Mouse (Mus musculus) limb, embryonic 15.5 days (tissue): ENCODE data around the gene Mrfap1. TPM values are rescaled to one million over a fixed set of nuclear protein-coding genes. Genes with fewer than 3 reads are reported as not detected.
"Not testable (repeated sequence)": the region's sequence is repeated elsewhere in the genome, so short reads cannot be mapped to it uniquely, and the experiment has no call there.

Source experiments
- ATAC-seq: fragments of 200-750 bp; cut with Nextera tagmentation; 2 replicates; pipeline ENCODE4 v1.8.0; 2017; ENCODE audit warnings: low read depth, moderate TSS enrichment; ENCODE audit not compliant: insufficient number of reproducible peaks, low FRiP score, low TSS enrichment
- H3K27ac ChIP-seq: fragments of 300-500 bp; sonication (generic); 2 replicates; pipeline ENCODE4 v1.5.1; 2015; ENCODE audit warnings: moderate library complexity, mild to moderate bottlenecking, inconsistent platforms
- H3K27me3 ChIP-seq: fragments of 300-500 bp; sonication (generic); 2 replicates; pipeline ENCODE4 v1.6.1; 2015; ENCODE audit warnings: inconsistent platforms
- H3K36me3 ChIP-seq: fragments of 300-500 bp; sonication (generic); 2 replicates; pipeline ENCODE4 v1.6.1; 2015; ENCODE audit warnings: inconsistent platforms
- H3K4me1 ChIP-seq: fragments of 300-500 bp; sonication (generic); 2 replicates; pipeline ENCODE4 v1.6.1; 2015; ENCODE audit warnings: inconsistent platforms
- H3K4me2 ChIP-seq: fragments of 300-500 bp; sonication (generic); 2 replicates; pipeline ENCODE4 v1.6.1; 2015; ENCODE audit warnings: mild to moderate bottlenecking, inconsistent platforms
- H3K4me3 ChIP-seq: fragments of 300-500 bp; sonication (generic); 2 replicates; pipeline ENCODE4 v1.5.1; 2015; ENCODE audit warnings: mild to moderate bottlenecking, inconsistent platforms
- H3K9ac ChIP-seq: fragments of 300-500 bp; sonication (generic); 2 replicates; pipeline ENCODE4 v1.6.1; 2015; ENCODE audit warnings: inconsistent platforms
- H3K9me3 ChIP-seq: fragments of 300-500 bp; sonication (generic); 2 replicates; pipeline ENCODE4 v1.6.1; 2016; ENCODE audit warnings: inconsistent platforms
- WGBS: fragments of 180-500 bp; shearing (Covaris S2); methylation state at CpG from one replicate; pipeline ENCODE4 v1.1.7; 2015; 5-methylcytosine and 5-hydroxymethylcytosine counted together
- polyA plus RNA-seq: library from polyadenylated mRNA; unstranded; fragments of >200 nt; fragmentation: Nextera tagmentation; extraction: Ambion mirVana; gene quantifications from 2 replicates; pipeline ENCODE4 v1.2.1, GENCODE M21; 2015

The Mrfap1 gene
- polyA plus RNA-seq, 1 experiment from 2014 or later, result 492 TPM

DNA sequence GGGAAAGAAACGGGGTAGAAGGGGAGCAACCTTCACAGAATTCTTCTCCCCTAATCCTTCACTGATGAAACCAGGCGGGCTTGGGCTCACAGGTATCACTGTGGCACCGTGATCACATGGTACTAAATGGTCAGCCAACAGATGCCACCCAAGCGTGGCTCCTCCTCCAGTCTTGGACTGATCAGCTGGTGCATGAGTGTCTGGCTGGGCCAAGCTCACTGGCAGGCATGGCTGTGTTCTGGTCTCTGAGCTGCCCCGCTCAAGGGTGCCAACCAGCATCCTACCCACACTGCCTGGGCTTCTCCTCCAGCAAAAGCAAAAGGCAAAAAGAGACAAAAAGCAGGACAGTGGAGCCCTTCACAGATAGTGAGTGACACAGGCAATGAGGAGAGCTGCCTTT is 23.2 kb upstream of the Mrfap1 start:
- 82% methylated on average over 5 of the region's 5 CpGs for WGBS
- H3K4me3 ChIP-seq, result no peak overlapping the region
- no peaks in the 10 kb centered on the region for H3K27me3 ChIP-seq
- no peaks in the 10 kb centered on the region for H3K9me3 ChIP-seq
- peaks cover 29% of the 10 kb centered on the region for H3K36me3 ChIP-seq
- ATAC-seq, result no peak
- H3K9ac ChIP-seq, result no peak overlapping the region
- no peaks in the 10 kb centered on the region for H3K4me1 ChIP-seq
- no peak overlapping the region for H3K4me2 ChIP-seq
- no peak overlapping the region for H3K27ac ChIP-seq

DNA sequence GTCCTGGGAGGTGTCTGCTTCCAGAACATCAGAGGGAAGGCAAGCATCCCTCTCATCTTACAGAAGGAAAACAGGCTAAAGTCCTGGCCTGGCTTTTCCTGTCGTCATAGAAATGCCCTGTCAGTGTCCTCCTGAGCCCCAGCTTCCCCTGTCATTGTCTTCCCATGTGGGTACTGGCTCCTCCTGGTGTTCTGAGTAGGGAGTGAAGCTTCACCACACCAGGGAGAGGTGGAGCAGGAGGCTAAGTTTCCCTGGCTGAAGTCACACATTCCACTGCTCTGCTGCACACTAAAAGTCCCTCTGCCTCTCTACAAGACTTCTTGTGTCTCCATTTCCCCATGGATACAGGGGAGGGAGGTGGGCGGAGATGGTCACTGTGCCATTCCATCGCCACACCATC is 21.2 kb upstream of the Mrfap1 start:
- no peak for ATAC-seq

DNA sequence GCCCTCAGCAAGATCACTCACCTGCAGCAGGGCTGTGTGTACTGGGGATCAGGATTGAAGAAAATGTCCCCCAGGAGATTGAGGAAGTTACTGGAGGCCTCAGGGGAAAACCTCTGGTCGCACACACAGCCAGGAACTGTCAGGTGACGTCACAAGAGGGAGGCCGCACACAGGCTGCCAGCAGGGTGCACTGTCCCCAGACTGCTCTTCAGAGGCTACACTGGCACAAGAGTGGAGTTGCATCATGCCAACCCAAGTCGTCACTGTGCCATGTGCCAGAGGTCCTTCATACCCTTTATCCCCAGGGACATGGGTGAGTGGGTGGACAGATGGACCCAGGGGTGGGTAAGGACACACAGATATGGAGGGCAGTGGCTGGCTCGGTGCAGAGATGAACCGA is 18.0 kb upstream of the Mrfap1 start:
- Histone ChIP-seq H3K9me3 (no peaks in the 10 kb centered on the region), H3K4me1 (no peaks in the 10 kb centered on the region), H3K4me2 (no peak overlapping the region), H3K27me3 (no peaks in the 10 kb centered on the region), H3K36me3 (peaks cover 4% of the 10 kb centered on the region), H3K4me3 (no peak overlapping the region), H3K9ac (no peak overlapping the region), H3K27ac (no peak overlapping the region)
- ATAC-seq, result no peak
- 75% methylated on average over 6 of the region's 6 CpGs for WGBS

More for the DNA sequence above, 21.2 kb upstream of the Mrfap1 start:
- WGBS, result 68% methylated on average over 3 of the region's 3 CpGs
- Histone ChIP-seq H3K27me3 (no peaks in the 10 kb centered on the region), H3K9ac (no peak overlapping the region), H3K4me1 (no peaks in the 10 kb centered on the region), H3K9me3 (no peaks in the 10 kb centered on the region), H3K4me3 (no peak overlapping the region), H3K36me3 (peaks cover 21% of the 10 kb centered on the region), H3K27ac (no peak overlapping the region), H3K4me2 (no peak overlapping the region)

DNA sequence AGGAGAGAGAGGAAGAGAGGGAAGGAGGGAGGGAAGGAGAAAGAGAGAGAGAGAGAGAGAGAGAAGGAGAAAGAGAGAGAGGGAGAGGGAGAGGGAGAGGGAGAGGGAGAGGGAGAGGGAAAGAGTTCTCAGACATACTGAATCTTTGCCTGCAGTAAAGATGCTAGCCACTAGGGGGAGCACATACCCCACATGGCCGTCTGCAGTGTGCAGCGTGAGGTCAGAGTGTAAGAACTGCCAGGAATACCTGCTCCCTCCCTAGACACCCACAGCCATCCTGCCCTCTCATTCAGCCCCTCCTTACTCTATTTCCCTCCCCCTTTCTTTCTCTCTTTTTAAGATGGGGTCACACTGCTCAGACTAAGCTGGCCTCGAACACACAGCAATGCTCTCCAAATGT is 14.8 kb upstream of the Mrfap1 start:
- Histone ChIP-seq H3K9ac (no peak overlapping the region), H3K4me2 (no peak overlapping the region), H3K9me3 (no peaks in the 10 kb centered on the region), H3K4me3 (no peak overlapping the region), H3K36me3 (peaks cover 4% of the 10 kb centered on the region), H3K27me3 (no peaks in the 10 kb centered on the region), H3K4me1 (no peaks in the 10 kb centered on the region), H3K27ac (no peak overlapping the region)
- WGBS, result 28% methylated on average over 3 of the region's 3 CpGs
- ATAC-seq, result no peak

DNA sequence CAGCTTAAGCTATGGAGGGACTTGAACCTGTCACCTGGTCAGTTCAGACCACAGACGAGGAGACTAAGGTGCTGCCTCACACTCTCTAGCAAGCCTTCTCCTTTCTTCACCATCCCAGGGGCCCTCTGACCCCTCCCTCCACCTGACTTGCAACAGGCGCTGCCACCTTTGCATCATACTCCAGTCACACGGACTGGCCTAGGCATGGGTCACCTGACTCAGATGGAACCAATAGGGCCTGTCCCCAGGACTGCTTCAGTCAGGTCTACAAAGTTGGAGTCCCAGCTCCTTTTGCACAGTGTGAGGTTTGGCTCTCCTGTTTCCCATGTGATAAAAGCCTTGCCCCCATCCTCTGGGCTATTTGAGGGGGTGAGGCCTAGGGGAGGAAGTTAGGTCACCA is 14.1 kb upstream of the Mrfap1 start:
- Histone ChIP-seq H3K27ac (no peak overlapping the region), H3K9ac (no peak overlapping the region)
- WGBS, result 77% methylated on average over 3 of the region's 3 CpGs

DNA sequence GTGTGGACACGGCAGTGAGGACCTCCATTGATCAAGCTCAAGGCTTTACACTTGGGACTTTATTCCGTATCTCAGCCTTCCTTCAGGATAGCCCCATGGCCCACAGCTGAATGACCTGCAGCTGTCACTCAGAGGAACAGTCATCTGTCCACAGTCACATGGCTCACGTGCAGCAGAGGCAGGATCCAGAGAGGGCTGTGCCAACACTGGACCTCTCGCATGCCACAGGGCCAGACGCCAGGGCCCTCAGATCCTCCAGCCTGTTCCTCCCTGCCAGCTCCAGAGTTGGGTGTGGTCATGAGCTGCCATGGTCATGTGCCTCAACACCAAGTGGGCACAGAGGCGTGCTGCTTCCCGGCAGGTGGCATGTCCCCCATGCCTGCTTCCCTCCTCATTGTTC is 12.6 kb upstream of the Mrfap1 start:
- ATAC-seq, result no peak
- Histone ChIP-seq H3K4me3 (no peak overlapping the region), H3K9me3 (no peaks in the 10 kb centered on the region), H3K27me3 (no peaks in the 10 kb centered on the region), H3K27ac (no peak overlapping the region), H3K4me1 (no peaks in the 10 kb centered on the region), H3K36me3 (no peaks in the 10 kb centered on the region; the same call in 1 of the 2 replicates), H3K9ac (no peak overlapping the region), H3K4me2 (no peak overlapping the region)
- 83% methylated on average over 7 of the region's 7 CpGs for WGBS

More for the DNA sequence above, 14.1 kb upstream of the Mrfap1 start:
- H3K36me3 ChIP-seq, result peaks cover 3% of the 10 kb centered on the region
- no peak overlapping the region for H3K4me3 ChIP-seq
- H3K9me3 ChIP-seq, result no peaks in the 10 kb centered on the region
- no peaks in the 10 kb centered on the region for H3K4me1 ChIP-seq
- no peaks in the 10 kb centered on the region for H3K27me3 ChIP-seq
- no peak overlapping the region for H3K4me2 ChIP-seq
- no peak for ATAC-seq

DNA sequence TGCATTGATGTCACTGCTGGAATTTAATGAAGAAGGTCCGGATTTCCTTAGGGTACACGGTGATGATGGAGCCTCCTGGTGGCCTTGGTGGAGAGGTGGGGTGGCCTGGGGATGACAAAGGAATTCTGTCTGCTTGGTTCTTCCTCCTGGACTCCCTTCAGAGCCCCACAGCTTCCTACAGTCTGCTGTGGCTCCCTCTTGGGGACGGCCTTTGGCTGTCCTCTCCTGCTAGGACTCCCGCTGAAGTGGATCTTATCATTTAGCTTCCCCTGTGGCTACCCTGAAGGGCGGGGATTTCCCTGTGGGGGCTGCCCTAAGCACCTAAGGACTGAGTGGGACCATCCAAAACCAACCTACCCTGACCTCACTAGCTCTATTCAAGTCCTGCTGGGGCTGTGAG is 10.5 kb upstream of the Mrfap1 start:
- Histone ChIP-seq H3K27me3 (no peaks in the 10 kb centered on the region), H3K9me3 (no peaks in the 10 kb centered on the region), H3K4me3 (no peak overlapping the region), H3K9ac (no peak overlapping the region), H3K27ac (no peak overlapping the region), H3K36me3 (no peaks in the 10 kb centered on the region; the same call in 1 of the 2 replicates), H3K4me2 (no peak overlapping the region), H3K4me1 (no peaks in the 10 kb centered on the region)
- WGBS, result 34% methylated on average over 5 of the region's 5 CpGs
- ATAC-seq, result no peak

DNA sequence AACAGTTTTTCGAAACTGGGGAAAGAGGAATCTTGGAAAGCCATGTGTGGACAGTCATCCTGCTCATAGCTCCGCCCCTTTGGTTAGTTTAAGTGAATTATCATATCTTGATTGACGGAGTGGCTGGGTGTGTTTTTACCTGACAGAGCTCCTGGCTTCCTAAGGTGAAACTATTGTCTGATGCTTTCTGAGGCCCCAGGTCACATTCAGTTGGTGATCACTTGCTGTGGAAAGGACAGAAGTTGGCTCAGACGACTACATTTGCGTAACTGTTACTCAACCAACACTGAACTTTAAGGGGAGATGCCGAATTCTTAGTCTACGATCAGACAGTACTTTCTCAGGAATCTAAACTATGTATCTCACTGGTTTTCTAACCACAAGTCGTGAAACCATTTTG is 719 bp upstream of the Mrfap1 start:
- Histone ChIP-seq H3K4me2 (peak overlapping the region; percentile 69), H3K36me3 (peaks cover 18% of the 10 kb centered on the region), H3K4me3 (peak overlapping the region; percentile 71), H3K27me3 (no peaks in the 10 kb centered on the region), H3K9me3 (no peaks in the 10 kb centered on the region), H3K4me1 (peaks cover 13% of the 10 kb centered on the region; the same call in 1 of the 2 replicates), H3K27ac (no peak overlapping the region), H3K9ac (0 out of 2 replicates have a peak overlapping the region, but pooled peaks have one; percentile 17)
- ATAC-seq, result no peak
- WGBS, result 52% methylated on average over 8 of the region's 8 CpGs

DNA sequence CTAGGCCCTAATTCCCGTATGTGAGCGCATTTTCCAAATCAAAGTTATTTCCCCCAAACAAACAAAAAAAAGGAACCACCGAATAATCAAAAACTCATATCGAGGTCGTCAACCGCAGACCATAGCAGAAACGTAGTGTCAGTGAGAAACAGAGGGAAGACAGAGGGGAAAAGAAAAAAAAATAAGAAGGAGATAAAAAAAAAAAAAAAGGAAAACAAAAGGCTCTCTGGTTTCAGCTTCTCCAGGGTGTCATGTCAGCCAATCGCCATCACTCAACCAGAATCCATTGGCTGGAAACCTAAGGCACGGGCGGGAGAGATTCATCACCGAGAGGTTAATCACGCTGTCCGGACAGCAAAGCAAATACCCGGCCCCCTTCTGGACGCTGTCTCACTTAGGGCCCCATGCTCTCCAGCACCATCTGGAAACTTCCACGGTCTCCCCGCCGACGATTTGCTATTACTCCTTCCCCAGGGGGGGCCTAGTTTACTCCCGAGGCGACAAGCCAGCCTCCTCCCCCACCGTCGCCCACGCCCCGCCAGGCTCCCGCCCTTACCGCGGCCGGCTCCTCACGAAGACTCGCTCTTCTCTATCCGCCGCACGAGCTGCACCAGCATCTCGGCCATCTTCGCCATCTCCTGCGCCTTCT is 801 bp downstream of the Mrfap1 start:
- Histone ChIP-seq H3K4me2 (peak overlapping the region; percentile 43), H3K4me3 (peak overlapping the region; percentile 71), H3K9ac (peak overlapping the region; percentile 77), H3K36me3 (peaks cover 20% of the 10 kb centered on the region), H3K27ac (peak overlapping the region; percentile 97), H3K4me1 (peaks cover 13% of the 10 kb centered on the region; the same call in 1 of the 2 replicates)
- ATAC-seq, result peak; percentile 45
- not testable (repeated sequence) for H3K9me3 ChIP-seq, H3K27me3 ChIP-seq
- 3% methylated on average over 35 of the region's 37 CpGs for WGBS

DNA sequence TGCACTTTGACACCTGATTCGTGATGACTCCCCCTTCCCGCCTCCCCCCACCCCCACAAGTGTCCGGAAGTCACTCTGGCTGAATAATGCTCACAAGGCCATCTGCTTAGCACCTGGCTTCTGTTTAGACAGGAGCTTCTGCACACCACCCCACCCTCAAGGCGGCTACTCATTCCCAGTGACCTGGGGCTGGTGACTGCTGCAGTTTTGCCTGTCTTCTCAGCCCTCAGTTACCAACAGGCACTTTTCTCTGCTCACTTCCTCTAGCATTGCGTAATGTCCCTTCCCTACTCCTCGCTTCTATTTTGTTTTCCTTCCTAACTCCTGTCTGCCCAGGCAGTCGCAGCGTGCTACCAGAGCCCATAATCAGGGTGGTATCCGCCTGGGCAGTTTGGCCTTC is 4.7 kb downstream of the Mrfap1 start:
- Histone ChIP-seq H3K9me3 (no peaks in the 10 kb centered on the region), H3K9ac (no peak overlapping the region), H3K4me3 (no peak overlapping the region), H3K27me3 (no peaks in the 10 kb centered on the region), H3K36me3 (peaks cover 20% of the 10 kb centered on the region), H3K27ac (no peak overlapping the region), H3K4me2 (no peak overlapping the region), H3K4me1 (peaks cover 7% of the 10 kb centered on the region; the same call in 1 of the 2 replicates)
- WGBS, result 76% methylated on average over 9 of the region's 9 CpGs
- no peak for ATAC-seq

DNA sequence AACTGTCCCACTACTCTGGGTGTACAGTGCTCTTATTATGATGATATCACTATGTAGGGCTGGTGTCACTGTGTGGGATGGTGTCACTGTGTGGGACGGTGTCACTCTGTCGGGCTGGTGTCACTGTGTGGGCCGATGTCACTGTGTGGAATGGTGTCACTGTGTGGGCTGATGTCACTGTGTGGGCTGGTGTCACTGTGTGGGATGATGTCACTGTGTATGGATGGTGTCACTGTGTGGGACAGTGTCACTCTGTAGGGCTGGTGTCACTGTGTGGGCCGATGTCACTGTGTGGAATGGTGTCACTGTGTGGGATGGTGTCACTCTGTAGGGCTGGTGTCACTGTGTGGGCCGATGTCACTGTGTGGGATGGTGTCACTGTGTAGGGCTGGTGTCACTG is 10.5 kb downstream of the Mrfap1 start:
- Histone ChIP-seq H3K36me3 (no peaks in the 10 kb centered on the region), H3K4me1 (no peaks in the 10 kb centered on the region), H3K27me3 (no peaks in the 10 kb centered on the region), H3K27ac (no peak overlapping the region), H3K4me3 (no peak overlapping the region), H3K9ac (no peak overlapping the region), H3K4me2 (no peak overlapping the region), H3K9me3 (no peaks in the 10 kb centered on the region)
- WGBS, result 94% methylated on average over 5 of the region's 5 CpGs
- ATAC-seq, result no peak

DNA sequence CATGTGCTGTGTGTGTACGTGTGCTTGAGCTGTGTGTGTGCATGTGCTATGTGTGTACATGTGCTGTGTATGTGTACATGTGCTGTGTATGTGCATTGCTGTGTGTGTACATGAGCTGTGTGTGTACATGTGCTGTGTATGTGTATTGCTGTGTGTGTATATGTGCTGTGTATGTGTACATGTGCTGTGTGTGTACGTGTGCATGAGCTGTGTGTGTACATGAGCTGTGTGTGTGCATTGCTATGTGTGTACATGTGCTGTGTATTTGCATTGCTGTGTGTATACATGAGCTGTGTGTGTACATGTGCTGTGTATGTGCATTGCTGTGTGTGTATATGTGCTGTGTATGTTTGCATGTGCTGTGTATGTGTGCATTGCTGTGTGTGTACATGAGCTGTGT is 17.1 kb downstream of the Mrfap1 start:
- Histone ChIP-seq H3K27ac (no peak overlapping the region), H3K9me3 (no peaks in the 10 kb centered on the region), H3K4me1 (no peaks in the 10 kb centered on the region), H3K27me3 (no peaks in the 10 kb centered on the region), H3K4me2 (no peak overlapping the region), H3K9ac (no peak overlapping the region), H3K4me3 (no peak overlapping the region), H3K36me3 (no peaks in the 10 kb centered on the region)
- 89% methylated on average over 2 of the region's 2 CpGs for WGBS
- ATAC-seq, result no peak

DNA sequence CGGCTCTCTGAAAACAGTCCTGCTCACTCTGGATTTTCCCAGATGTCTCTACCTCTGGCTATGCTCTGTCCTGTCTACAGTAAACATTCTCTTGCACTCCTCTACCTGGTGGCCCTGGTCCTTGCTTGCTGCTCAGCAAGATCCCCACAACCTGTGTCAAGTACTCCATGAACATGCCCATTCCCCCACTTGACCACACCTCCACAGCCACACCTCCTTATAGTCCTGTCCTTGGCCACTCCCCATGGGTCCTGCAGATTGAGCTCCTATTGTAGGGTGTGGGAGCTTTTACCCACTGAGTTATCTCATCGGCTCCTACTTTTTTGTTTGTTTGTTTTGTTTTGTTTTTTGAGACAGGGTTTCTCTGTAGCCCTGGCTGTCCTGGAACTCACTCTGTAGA is 17.7 kb downstream of the Mrfap1 start:
- Histone ChIP-seq H3K4me1 (no peaks in the 10 kb centered on the region), H3K4me3 (no peak overlapping the region), H3K9ac (no peak overlapping the region), H3K9me3 (no peaks in the 10 kb centered on the region), H3K4me2 (no peak overlapping the region), H3K27ac (no peak overlapping the region), H3K36me3 (no peaks in the 10 kb centered on the region), H3K27me3 (no peaks in the 10 kb centered on the region)
- 94% methylated on average over 1 of the region's 2 CpGs for WGBS
- no peak for ATAC-seq
